Mouse (Mus musculus) midbrain, embryonic 12.5 days (tissue): ENCODE measurements around the gene Adam12. TPM values are rescaled to one million over a fixed set of nuclear protein-coding genes. Genes with fewer than 3 reads are reported as not detected.
A peak's percentile ranks its signal among the peaks of the same experiment; 100 is the strongest.

Experiments
- ATAC-seq: fragments of 200-750 bp; cut with Nextera tagmentation; 2 replicates; pipeline ENCODE4 v1.8.0; 2017; ENCODE audit warnings: low read depth, moderate TSS enrichment, moderate library complexity; ENCODE audit not compliant: low FRiP score
- H3K27ac ChIP-seq: fragments of 300-500 bp; sonication (generic); replicated peaks from 2 replicates; pipeline ENCODE4 v1.5.1; 2016; ENCODE audit warnings: mild to moderate bottlenecking
- H3K27me3 ChIP-seq: fragments of 300-500 bp; sonication (generic); 2 replicates; pipeline ENCODE4 v1.6.1; 2016; ENCODE audit warnings: mild to moderate bottlenecking
- H3K36me3 ChIP-seq: fragments of 300-500 bp; sonication (generic); 2 replicates; pipeline ENCODE4 v1.6.1; 2016
- H3K4me1 ChIP-seq: fragments of 300-500 bp; sonication (generic); 2 replicates; pipeline ENCODE4 v1.6.1; 2016
- H3K4me2 ChIP-seq: fragments of 300-500 bp; sonication (generic); replicated peaks from 2 replicates; pipeline ENCODE4 v1.6.1; 2016; ENCODE audit warnings: mild to moderate bottlenecking, moderate library complexity
- H3K4me3 ChIP-seq: fragments of 300-500 bp; sonication (generic); 2 replicates; pipeline ENCODE4 v1.5.1; 2016; ENCODE audit warnings: mild to moderate bottlenecking
- H3K9ac ChIP-seq: fragments of 300-500 bp; sonication (generic); replicated peaks from 2 replicates; pipeline ENCODE4 v1.6.1; 2016; ENCODE audit warnings: mild to moderate bottlenecking, moderate library complexity
- H3K9me3 ChIP-seq: fragments of 300-500 bp; sonication (generic); 2 replicates; pipeline ENCODE4 v1.6.1; 2016; ENCODE audit warnings: mild to moderate bottlenecking
- WGBS: fragments of 180-500 bp; shearing (Covaris S2); methylation state at CpG from one replicate; pipeline ENCODE4 v1.1.7; 2016; 5-methylcytosine and 5-hydroxymethylcytosine counted together
- microRNA-seq: library from miRNA; unstranded; fragments of <30 nt; microRNA quantifications from one replicate; pipeline ENCODE4, GENCODE M21; 2017
- polyA plus RNA-seq: library from polyadenylated mRNA; unstranded; fragments of >200 nt; fragmentation: Nextera tagmentation; extraction: Ambion mirVana; gene quantifications from 2 replicates; pipeline ENCODE4 v1.2.1, GENCODE M21; 2016

The Adam12 gene
- polyA plus RNA-seq, 1 experiment from 2014 or later, result 3.0 TPM

DNA sequence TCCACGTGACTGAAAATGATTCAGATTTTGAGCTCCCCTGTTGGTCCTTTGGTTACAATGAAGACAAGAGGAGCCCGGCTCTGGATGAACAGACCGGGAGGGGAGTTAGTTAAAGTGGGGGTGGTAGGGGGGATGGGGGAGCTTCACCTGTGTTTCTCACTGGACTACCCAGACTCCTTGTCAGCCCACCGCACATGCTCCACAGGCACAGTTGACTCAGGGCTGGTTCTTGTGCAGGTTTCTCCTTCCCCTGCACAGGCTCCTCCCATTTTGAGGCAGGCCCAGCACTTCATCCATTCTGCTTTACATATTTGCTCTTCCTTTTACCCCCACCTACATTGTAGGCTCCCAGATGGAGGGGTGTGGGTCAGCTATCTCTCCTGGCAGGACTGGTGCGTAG, 369.2 kb downstream of the Adam12 start:
- 88% methylated on average over 5 of the region's 5 CpGs for WGBS

DNA sequence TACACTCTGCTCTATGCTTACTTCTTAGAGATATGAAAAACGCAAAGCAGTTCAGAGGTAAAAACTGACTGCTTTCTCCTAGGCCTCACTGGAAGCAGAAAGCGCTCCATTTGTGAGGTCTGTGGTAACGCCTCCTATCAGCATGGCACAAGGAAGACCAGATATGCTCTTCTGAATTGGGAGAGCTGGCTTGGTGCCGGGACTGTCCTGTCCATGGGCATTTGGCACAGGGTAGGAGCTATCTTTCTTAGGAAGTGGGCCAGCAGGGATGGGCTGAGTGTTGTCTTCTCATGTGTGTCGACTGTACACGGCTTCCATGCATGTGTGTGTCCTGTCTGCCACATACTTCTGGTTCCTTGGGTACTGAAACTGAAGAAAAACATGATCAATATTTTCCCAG, 369.7 kb downstream of the Adam12 start:
- Histone ChIP-seq H3K9ac (no peak overlapping the region), H3K4me2 (no peak overlapping the region), H3K4me1 (no peaks in the 10 kb centered on the region), H3K27me3 (no peaks in the 10 kb centered on the region), H3K36me3 (no peaks in the 10 kb centered on the region), H3K27ac (no peak overlapping the region), H3K4me3 (no peak overlapping the region), H3K9me3 (no peaks in the 10 kb centered on the region)
- 91% methylated on average over 6 of the region's 6 CpGs for WGBS
- ATAC-seq, result no peak

More for the DNA sequence above, 369.2 kb downstream of the Adam12 start:
- Histone ChIP-seq H3K4me1 (no peaks in the 10 kb centered on the region), H3K27me3 (no peaks in the 10 kb centered on the region), H3K9me3 (no peaks in the 10 kb centered on the region), H3K27ac (no peak overlapping the region), H3K4me2 (no peak overlapping the region), H3K36me3 (no peaks in the 10 kb centered on the region), H3K4me3 (no peak overlapping the region), H3K9ac (no peak overlapping the region)
- no peak for ATAC-seq

DNA sequence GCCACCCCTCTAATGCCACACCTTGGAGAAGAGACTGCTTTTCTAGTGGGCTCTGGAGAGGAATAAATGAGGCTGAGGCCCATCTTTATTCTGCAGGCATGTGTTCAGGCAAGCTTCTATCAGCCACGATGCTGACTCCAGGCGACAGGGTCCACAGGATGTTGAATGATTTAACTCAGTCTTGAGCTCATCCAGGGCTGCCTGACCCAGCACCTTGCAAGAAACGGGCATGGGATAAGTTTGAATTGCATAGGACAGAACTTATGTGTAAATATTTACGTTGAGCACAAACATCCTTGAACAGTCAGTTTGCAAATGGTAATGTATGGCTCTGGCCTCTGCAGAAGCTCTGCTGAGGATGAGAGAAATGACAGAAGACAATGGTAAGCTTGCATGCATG, 372.4 kb downstream of the Adam12 start:
- Histone ChIP-seq H3K27me3 (no peaks in the 10 kb centered on the region), H3K4me2 (no peak overlapping the region), H3K36me3 (no peaks in the 10 kb centered on the region), H3K4me1 (no peaks in the 10 kb centered on the region), H3K27ac (no peak overlapping the region), H3K4me3 (no peak overlapping the region), H3K9me3 (no peaks in the 10 kb centered on the region), H3K9ac (no peak overlapping the region)
- 82% methylated on average over 4 of the region's 4 CpGs for WGBS
- ATAC-seq, result no peak

DNA sequence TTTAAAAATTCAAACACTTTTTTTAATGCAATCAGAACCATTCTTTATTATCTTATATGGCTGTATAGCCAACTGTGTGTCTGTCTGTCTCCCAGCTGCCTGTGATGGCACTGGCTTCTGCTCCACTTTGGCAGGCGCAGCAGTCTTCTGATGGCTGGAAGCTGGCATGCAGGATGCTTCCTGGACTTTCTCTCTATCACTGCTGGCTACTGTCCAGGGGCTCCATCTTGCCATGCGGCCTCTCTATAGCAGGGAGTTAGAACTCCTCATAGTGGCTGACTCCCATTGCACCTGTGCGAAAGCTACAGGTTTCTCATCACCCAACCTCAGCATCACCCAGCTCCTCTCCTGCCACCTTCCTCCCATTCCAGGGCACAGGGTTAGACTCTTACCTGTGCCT, 373.4 kb downstream of the Adam12 start:
- H3K36me3 ChIP-seq, result no peaks in the 10 kb centered on the region
- no peak overlapping the region for H3K4me3 ChIP-seq
- H3K9ac ChIP-seq, result no peak overlapping the region
- H3K9me3 ChIP-seq, result no peaks in the 10 kb centered on the region
- 93% methylated on average over 3 of the region's 3 CpGs for WGBS
- H3K27me3 ChIP-seq, result no peaks in the 10 kb centered on the region
- no peak overlapping the region for H3K27ac ChIP-seq
- no peak overlapping the region for H3K4me2 ChIP-seq
- H3K4me1 ChIP-seq, result no peaks in the 10 kb centered on the region
- no peak for ATAC-seq

DNA sequence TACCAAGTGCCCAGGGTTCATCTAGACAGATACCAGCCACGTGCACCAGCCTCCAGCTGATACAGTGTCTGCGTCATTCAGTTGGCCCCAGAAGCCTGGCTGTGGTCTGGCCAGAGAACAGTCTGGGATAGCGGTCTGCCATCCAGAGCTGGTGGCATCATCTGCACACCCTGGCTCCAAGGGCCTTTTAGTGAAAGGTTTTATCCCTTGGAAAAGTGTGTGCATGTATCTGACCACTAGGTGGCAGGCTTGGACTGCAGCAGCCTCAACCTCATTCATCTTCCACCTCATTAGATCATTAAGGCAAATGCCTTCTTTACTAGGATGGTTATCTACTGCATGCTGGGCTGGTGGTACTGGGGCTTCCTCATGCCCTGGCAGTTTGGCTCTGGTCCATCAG, 375.7 kb downstream of the Adam12 start:
- H3K9me3 ChIP-seq, result no peaks in the 10 kb centered on the region
- no peaks in the 10 kb centered on the region for H3K36me3 ChIP-seq
- WGBS, result 17% methylated on average over 3 of the region's 3 CpGs
- no peak overlapping the region for H3K9ac ChIP-seq
- 0 out of 2 replicates have a peak, but pooled peaks have one; percentile 47 for ATAC-seq
- H3K27me3 ChIP-seq, result no peaks in the 10 kb centered on the region
- H3K4me3 ChIP-seq, result no peak overlapping the region
- H3K4me2 ChIP-seq, result no peak overlapping the region
- no peaks in the 10 kb centered on the region for H3K4me1 ChIP-seq
- H3K27ac ChIP-seq, result no peak overlapping the region

DNA sequence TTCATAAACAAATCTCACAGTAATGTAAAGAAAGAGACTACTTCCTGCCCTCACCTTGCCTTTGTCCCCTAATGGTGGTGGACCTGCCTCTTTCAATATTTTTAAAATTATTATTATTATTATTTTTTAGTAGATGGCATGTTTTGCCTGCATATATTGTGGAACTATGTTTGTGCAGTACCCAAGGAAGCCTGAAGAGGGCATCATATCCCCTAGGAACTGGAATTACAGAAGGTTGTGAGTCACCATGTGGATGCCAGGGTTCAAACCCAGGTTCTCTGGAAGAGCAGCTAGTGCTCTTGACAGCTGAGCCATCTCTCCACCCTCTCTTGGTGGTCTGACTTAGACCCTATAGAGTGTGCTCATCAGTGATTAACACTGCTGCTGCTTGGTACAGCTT, 381.2 kb downstream of the Adam12 start:
- H3K9me3 ChIP-seq, result no peaks in the 10 kb centered on the region
- H3K4me2 ChIP-seq, result no peak overlapping the region
- ATAC-seq, result no peak
- no peak overlapping the region for H3K27ac ChIP-seq
- no peak overlapping the region for H3K9ac ChIP-seq
- no peaks in the 10 kb centered on the region for H3K27me3 ChIP-seq
- no peaks in the 10 kb centered on the region for H3K4me1 ChIP-seq
- H3K36me3 ChIP-seq, result no peaks in the 10 kb centered on the region
- no peak overlapping the region for H3K4me3 ChIP-seq

DNA sequence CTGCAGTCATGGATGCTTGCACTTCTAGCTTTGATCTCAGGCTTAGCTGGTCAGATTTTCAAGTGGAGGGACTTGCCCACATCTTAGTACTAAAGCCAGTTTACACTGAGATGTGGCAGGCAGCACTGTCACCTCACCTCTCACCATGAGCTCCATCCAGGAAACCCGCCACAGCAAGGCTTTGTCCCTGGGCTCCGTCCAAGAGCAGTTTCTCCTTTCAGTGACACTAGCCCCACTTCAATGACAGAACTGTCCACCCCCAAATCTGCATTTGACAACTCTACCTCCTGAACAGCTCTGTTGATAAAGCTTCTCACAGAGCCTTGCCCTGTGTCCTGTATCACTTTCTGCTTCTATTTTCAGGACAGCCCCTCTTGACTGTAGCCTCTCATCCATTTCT, 383.8 kb downstream of the Adam12 start:
- Histone ChIP-seq H3K9ac (no peak overlapping the region), H3K4me2 (no peak overlapping the region), H3K4me3 (no peak overlapping the region), H3K9me3 (no peaks in the 10 kb centered on the region), H3K36me3 (no peaks in the 10 kb centered on the region), H3K4me1 (no peaks in the 10 kb centered on the region), H3K27me3 (no peaks in the 10 kb centered on the region), H3K27ac (no peak overlapping the region)
- WGBS, result 66% methylated on average over 2 of the region's 2 CpGs
- ATAC-seq, result no peak

DNA sequence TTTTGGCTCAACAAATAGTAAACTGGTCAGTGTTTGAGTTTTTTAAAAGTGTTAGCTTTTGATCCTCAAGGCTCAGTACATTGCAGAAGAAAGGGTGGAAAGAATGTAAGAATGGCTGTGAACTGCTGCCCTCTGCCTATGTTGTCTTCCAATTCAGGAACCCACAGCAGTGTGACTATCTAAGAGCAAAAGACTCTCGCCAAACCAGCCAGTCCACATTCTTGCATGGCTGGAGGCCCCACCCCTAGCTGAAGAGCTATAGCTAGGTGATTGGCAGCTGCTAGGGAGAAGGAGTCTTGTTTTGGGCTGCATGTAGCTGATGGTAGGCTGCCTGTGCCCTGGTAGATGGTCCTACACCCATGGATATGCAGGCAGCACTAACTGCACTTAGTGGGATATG, 384.8 kb downstream of the Adam12 start:
- H3K27me3 ChIP-seq, result no peaks in the 10 kb centered on the region
- H3K36me3 ChIP-seq, result no peaks in the 10 kb centered on the region
- no peak overlapping the region for H3K4me3 ChIP-seq
- 33% methylated on average over 1 of the region's 1 CpGs for WGBS
- no peak overlapping the region for H3K9ac ChIP-seq
- no peak for ATAC-seq
- no peaks in the 10 kb centered on the region for H3K9me3 ChIP-seq
- H3K27ac ChIP-seq, result no peak overlapping the region
- H3K4me1 ChIP-seq, result no peaks in the 10 kb centered on the region
- H3K4me2 ChIP-seq, result no peak overlapping the region

DNA sequence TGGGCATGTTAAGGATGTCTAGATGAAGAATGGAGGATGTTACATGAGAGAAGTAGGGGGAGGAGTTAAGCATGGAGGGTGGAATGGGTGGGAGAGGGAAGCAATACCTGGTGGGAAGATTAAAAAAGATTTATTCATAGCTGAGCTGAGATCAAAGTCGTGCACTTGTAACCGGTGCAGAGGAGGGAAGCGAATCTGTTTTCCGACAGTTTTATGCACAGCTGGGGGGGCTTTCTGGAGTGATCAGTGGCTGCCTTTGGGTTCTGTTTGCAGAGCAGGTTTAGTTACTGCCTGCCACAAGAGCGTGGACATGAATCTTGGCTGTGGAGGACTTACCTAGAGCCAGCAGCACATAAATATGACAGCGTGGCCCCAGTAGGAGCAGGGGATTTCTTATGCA, 389.9 kb downstream of the Adam12 start:
- H3K4me2 ChIP-seq, result no peak overlapping the region
- no peaks in the 10 kb centered on the region for H3K9me3 ChIP-seq
- 71% methylated on average over 6 of the region's 6 CpGs for WGBS
- H3K4me3 ChIP-seq, result no peak overlapping the region
- no peak overlapping the region for H3K9ac ChIP-seq
- no peaks in the 10 kb centered on the region for H3K4me1 ChIP-seq
- no peak for ATAC-seq
- no peaks in the 10 kb centered on the region for H3K27me3 ChIP-seq
- no peak overlapping the region for H3K27ac ChIP-seq
- H3K36me3 ChIP-seq, result no peaks in the 10 kb centered on the region

DNA sequence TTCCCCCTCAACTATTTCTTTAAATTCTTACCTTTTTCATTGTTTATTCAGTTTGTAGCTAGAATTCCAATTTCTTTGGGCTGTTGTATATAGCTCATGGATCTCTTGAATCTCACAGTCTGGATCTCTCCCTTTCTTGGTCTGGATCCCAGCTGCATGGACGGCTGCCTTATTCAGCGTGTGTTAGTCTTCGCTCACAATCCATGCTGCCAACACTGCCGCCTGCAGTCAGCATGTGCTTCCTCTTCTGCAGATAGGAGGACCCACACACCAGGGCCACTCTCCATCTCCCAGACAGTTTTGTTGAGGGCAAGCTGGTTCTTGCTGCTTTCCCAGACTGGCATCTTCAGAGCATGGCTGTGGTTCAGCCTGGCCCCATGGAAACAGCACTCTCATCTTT, 392.4 kb downstream of the Adam12 start:
- H3K36me3 ChIP-seq, result no peaks in the 10 kb centered on the region
- H3K4me1 ChIP-seq, result no peaks in the 10 kb centered on the region
- H3K27me3 ChIP-seq, result no peaks in the 10 kb centered on the region
- ATAC-seq, result no peak
- H3K4me3 ChIP-seq, result no peak overlapping the region
- WGBS, result 79% methylated on average over 4 of the region's 4 CpGs
- H3K9ac ChIP-seq, result no peak overlapping the region
- H3K27ac ChIP-seq, result no peak overlapping the region
- H3K9me3 ChIP-seq, result no peaks in the 10 kb centered on the region
- H3K4me2 ChIP-seq, result no peak overlapping the region

Small RNA genes within 50 kb of the gene (microRNA-seq; reads per million reads assigned to microRNA genes)
- not detected for gene Gm23631

Other genes starting within 250 kb of the Adam12 start
- gene D7Ertd443e, start 153.5 kb upstream of the Adam12 start, polyA plus RNA-seq, result not detected in 2 replicates